Mouse (Mus musculus): ENCODE data around the gene Foxs1.

GRCm38 (mm10) chr2:152939846-152940245, 6.8 kb upstream of the Foxs1 start:
- no peak for TF ChIP-seq POLR2A (IDR thresholded peaks at IDR 0.05; ENCODE audit: extremely low read depth, insufficient read depth, low read length)
- TF ChIP-seq CTCF (IDR thresholded peaks at IDR 0.05; ENCODE audit: low read depth, low read length) = peak; percentile 87

All from liver, adult 2 months (tissue).